Mouse (Mus musculus) yolk sac, embryonic 10.5 days (tissue): ENCODE measurements around the gene Prpf18.
A peak's percentile ranks its signal among the peaks of the same experiment; 100 is the strongest.
"Not testable (repeated sequence)": the region's sequence is repeated elsewhere in the genome, so short reads cannot be mapped to it uniquely, and the experiment has no call there.

Experiments
- DNase-seq: peaks from one replicate; pipeline ENCODE4 v3.0.0-alpha.2; 2017; ENCODE audit warnings: low spot score

Gene Prpf18

DNA sequence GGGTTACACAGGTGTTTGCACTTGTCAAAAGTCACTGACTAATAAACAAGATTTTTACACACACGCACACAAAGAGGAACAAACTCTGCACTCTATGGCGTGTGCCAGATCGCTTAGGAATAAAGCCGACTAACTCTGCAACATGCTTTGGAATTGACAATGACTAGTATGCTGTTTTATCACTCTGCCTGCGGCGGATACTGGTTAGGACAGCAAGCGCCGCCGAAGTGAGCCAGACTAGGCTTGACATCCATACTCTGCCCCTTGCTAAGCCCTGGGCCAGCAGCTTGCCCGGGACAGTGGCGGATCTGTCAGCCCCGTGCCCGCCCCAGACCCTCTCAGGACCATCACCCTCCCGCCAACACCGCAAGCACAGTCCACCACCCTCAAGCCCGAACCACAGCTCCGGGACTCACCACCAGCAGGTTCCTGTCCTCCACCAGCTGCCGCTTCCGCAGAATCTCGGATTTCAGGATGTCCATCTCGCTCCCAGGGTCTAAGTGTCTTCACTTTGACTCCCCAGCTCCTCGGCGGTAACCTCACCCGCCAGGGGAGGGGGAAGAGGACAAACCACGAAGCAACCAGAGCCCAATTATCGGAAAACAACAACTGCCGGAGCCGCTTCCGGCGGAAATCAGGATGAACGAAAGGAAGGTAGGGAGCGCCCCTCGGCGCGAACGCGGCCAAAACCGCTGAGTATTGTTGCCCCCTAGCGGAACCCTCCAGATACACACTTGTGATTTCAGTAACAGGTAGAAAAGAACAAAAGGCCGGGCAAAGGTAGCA lies at the start of gene Prpf18:
Gene Prpf18 (minus strand): TSS at position 614 of the 786 bp plus-strand sequence.
- DNase-seq = peak; percentile 86

DNA sequence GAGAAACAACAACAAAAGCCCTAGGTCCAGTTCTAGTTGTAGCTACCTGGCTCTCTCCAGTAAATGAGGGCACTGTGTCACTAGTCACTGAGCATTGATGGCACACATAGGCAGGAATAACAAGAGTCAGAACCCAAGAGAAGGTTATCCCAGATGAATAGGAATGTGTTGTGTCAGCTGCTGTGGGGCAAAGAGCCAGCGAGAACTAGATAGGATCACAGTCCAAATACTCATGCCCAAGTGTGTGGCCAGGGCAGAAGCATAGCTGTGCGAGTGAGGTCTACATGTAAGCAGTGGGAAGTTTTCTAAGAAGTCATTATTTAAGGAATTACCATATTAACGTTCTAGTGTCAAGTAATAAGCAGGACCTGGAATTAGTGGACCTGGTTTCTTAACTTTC lies 28.0 kb upstream of the Prpf18 start:
- no peak for DNase-seq

DNA sequence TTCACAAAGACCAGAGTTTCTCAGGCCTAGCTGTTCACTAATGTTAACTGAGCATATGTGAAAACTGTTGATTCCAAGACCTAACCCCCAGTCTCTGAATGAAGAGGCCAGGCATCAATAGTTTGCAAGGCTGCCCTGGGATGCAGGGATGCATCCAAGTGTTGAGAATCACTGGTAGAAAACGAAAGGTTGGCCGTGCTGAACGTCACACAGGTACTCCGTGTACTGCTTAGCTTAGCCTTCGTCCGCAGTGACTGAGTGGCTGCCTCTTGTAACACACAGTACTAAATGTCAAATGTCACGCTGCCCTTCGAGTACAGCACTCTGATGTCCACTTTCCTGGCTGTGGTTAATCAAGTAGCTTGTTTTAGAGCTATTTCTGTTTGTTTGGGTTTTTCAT lies 19.7 kb upstream of the Prpf18 start:
- no peak for DNase-seq

DNA sequence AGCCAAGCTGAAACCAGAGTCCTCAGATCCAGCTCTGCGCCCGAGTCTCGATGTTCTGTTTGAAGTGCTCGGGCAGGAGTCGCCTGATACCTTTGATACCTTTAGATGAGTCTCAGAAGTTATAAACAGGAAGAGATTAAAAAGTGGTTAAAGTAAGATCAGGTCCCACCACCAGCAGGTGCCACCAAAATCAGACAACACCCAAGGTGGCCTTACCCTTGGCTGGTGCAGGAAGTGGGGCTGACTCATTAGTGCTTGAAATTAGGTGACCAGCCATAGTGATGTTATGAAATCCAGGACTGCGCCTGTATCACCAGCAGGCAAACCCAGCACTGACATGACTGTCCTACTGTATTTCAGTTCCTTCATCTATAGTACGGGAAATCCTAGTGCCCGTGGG lies 17.8 kb upstream of the Prpf18 start:
- DNase-seq = no peak

DNA sequence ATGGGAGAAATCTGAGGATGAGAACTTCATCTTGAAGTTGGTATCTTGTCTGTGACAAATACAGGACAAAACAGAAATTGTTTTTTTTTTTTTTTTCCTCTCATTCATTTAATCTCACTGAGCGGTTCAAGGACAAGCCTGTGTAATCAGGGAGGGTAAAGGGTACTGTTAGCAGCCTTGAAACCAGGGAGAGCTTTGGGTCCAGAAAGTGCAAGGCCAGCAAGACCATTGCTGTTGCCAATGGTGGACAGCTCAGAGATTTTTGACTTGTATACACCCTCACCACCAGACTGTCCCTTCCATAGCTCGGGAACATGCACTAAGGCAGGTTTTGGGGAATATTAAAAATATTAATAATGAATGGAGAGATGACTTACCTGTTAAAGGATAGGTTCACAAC lies 16.7 kb upstream of the Prpf18 start:
- no peak for DNase-seq

DNA sequence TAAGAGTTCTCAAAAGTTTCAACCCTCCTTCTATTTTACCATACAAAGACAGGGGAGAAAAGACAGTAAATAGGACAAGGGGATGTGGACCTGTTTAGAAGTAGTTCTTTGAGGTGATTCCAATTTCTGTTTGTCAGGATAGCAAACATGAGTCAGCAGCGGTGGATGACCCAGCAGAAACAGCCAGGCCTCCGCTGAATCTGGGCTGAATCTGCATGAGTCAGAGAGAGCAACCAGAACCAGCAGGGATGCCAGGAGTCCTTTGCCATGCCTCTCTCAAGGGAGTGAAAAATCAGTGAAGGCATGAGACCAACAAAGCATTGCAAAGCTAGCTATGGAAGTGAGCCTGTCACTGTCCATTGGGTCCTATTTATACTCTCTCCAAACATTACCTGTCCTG lies 8.8 kb upstream of the Prpf18 start:
- DNase-seq = no peak

DNA sequence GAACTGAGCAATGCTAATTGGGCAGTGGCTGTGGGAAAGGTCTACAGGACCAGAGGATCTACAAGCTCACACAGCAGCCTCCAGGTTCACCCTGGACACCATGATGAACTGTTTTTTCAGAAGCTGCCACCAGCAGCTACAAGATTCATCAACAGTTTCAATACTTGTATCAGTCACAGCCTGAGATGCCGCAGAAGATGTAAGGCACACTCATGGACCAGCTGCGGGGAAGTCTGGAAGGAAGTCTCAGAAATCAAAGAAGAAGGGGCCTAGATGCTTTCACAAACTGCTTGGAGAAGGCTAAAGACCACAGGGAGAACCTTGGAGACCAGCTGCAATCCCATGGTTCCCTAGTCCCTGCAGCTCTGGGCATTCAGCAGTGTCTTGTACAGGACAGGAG lies 2.3 kb downstream of the Prpf18 start:
- no peak for DNase-seq

DNA sequence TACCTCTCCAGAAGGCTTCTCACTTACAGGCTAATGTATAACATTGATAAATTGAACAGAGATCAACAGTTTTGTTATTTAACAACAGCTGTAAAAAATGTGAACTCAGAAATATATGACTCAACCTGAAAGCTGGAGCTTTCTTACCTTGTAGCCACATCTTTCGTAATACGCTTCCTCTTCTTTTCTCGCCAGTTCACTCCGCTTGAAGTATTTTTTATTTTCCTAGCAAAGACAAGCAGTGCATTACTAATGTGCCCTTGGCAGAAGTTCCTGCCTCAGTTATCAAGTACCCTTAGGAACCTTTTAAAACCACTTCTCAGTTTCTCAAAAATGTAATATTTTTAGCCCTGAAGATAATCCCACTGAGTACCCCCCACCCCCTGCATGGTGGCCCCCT lies 3.8 kb downstream of the Prpf18 start:
- no peak for DNase-seq

DNA sequence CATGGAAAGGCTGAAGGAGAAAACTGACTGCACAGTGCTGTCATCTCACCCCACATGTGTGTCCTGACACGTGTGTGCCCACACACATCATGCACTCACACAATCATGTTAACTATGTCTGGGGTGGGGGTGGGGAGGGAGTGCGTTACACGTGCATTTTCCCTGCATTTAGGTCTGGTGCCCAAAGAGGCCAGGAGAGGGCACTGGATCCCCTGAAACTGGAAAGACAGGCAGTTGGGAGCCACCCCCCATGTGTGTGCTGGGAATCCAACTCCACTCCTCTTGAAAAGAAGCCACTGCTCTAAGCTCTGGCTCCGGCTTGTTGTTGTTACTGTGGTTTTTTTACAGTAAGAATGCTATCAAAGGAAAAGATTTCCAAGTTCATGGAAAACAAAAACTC lies 6.8 kb downstream of the Prpf18 start:
- no peak for DNase-seq

DNA sequence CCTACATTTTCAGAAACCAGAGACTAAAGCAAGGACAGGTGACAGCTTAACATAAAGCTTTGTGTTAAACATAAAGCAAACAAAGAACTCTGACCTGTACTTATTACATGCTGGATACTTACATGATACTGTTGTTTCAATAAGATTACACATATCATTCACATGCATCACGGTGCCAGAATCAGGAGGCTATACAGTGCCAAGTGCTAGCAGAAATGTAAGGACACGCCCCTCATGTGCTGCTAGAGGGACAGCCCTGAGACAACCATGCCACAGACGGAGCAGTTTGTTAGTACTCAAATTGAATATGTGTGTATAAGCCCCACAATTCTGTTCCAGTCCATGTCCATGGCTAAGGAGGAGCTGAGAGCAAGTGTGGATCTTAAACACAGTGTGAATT lies 13.7 kb downstream of the Prpf18 start:
- no peak for DNase-seq

DNA sequence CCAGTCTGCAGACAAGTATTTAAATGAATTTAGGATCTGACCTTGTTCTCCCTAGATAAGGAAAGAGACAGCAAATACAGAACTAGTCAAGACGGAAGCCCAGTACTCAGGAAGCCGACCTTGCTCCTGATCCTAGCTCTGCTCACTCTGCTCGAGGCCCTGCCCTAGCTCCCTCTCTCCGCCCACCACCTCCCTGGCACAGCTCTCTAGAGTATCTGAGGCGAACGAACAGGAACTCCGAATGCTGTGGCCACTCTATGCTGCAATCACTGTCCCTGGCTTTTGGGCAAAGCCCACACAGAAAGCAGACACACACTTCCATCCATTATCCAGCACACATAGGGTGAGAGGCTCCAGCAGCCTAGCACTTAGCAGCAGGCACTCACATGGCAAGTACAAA lies 15.3 kb downstream of the Prpf18 start:
- no peak for DNase-seq

DNA sequence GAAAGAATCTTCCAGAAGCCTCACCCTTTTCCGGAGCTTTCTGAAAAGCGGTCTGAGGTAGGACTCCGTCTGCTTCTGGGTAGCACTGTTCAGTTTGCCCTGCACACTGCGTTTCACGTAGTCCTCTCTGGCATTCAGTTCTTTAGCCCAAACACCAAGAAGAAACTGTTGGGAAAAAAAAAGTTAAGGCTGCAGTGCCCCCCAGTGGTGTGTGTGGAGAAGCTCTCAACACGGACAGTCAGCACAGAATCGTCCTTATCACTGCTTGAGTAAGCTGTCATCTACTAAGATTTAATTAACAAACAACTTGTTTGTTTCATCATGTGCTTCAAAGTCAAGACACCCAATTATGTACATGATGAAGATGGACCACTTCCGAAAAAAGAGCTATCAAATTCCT lies 16.1 kb downstream of the Prpf18 start:
- DNase-seq = no peak

DNA sequence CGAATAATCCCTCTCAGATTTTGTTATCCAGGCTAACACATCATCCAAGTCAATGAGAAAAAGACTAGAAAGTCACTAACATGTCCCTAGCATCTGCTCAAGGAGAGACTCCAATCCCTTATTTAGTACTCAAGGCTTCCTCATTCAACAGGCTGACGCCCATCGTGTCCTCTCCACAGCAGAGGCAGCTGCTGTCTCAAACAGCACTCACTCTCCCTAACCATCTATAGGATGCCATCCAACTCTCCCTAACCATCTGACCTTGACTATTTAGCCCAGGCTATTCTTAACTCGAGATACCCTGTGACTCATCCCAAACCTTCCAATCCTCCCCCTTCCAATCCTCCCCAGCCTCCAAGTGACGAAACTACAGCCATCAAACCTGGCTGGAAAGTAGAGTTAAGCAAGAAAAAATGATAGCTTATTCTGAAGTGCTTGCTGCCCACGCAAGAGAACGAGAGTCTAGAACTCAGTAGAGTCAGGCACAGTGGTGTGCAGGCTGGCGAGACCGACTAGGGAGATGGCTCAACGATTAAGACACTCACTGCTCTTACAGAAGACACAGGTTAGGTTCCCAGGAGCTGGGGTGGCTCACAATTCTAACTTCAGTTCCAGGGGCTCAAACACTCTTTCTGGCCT lies 21.6 kb downstream of the Prpf18 start:
- DNase-seq = no peak

DNA sequence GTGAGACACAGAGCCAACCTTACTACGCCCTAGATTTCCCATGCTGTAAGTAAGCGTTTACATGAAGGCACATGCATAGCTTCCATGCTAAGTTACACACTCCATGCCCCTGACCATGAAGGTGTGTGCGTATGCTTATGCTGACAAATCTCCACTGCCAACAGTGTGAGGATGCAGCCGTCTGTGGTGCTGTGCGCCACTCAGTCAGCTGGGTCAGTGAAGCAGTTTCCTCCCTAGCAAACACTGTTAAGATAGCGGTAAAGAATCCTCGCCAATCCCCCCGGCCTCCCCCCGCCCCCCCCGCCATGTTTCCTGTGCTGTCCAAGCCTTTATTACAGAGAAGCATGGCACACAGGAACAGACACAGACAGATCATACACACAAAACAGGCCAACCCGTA lies 22.4 kb downstream of the Prpf18 start:
- no peak for DNase-seq

DNA sequence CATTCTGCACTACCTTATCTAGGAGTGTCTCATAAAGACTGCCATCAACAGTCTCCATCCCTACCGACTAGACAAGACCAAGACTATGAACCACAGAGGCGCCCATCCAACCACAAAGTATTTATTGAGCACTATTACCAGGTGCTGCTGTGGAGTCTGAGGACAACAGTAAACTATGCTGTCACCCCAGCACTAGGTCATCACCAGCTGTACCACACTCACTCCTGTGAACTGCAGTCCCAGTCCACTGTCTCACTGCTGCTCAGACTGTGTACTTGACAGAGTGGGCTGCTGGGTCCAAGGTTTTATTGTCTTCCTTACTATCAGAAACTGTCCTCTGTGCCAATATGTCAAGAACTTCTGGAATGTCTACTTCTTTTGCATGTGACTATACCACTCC lies 23.0 kb downstream of the Prpf18 start:
- DNase-seq = no peak

DNA sequence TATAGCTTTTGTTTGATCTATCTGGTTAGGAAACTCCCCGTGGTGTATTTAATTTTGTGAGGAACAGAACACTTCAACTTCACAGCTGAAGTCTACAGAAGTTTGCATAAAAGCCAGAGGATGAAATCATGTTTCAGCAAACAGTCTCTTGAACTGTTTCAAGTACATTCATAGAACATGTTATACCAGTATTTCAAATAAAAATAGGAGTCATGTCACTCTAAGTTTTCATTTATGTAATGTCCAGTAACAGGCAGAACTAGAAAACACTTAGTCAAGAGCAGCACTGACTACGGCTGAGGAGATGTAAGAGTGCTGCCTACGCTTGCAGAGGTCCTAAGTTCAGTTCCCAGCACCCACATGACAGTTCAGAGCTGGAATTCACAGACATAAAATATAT lies 25.0 kb downstream of the Prpf18 start:
- no peak for DNase-seq

DNA sequence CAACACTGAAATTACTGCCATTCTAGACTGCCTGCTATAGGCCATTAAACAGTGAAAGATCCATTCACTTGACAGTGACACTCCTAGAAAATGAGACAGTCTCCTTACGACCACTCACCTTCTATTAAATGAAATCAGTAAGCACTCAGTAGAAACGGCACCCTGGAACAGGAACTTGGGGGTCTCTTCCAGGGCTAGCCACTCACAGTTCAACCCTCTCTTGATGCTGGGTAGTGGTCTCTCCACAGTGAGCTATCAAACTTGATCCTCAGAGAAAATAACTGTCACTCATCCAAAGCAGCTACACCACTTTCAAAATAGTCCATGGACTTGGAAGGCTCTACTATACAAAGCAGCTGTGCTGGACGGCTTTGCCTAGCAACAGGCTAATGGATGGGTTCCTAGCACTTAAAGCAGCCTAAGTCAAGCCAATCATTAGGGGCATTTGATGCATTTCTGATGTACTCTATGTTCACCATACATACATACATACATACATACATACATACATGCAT lies 30.4 kb downstream of the Prpf18 start:
- DNase-seq = no peak

DNA sequence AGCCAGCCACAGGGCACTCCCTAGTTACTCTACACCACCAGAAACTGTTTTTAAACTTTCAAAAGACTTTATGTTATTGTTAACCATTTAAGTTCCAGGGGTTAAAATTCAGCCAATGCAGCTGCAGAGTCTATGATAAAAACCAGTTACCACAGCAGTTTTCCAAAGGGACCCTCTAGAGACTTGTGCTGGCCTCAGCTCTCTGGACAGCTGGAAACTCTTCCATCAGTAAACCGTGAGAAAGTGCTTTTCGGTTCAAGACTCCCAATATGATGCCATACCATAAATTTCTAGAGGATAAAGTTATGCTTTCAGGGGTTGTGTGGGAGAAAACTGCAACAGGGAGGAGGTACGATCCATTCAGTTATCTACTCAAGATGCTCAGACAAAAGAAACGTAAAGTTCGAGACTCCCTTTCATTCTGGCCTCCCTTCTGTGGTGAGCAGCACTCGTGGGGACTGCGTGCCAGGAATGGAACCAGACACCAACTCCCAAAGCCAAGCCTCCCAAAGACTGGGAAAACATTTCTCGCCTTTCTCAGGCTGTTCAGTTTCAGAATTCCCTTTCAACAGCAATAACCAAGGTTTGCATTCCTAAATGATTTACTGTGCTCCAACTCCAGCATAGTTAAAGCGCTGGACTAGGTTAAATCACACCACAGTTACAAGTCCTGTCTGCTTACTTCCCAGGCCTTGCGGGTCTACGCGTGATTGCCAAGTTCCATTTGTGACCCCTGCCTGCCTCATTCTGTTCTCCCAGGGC lies 31.1 kb downstream of the Prpf18 start:
- no peak for DNase-seq

DNA sequence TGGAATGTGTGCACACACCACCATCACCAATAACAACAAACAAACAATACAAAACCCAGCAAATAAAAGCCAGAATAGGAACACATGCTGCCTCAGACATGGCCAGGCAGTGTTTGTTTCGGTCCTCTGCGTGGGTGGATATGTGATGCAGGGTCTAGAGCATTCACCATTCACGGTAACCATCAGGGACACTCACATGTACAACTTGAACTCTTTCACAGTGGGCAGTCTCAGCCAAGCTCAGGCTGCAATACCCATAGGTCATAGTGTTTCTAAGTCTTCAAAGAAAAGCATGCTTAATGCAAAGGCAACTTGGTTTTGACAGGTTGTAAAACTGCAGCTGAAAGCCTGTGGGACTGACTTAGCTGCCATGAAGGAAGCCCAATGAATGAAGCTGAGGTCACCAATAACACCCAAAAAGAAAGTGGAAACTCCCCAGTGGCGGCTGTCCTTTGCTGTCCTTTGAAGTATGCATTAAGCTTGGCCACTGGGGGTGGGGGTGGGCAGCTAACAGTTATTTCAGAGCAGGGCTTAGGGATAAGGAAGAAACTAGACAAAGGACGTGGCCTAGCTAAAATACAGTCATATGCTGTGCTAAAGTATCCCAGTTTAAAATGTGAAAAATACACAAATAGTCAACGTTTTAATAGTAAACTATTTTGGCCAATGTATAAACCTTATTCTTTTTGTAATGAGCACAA lies 31.9 kb downstream of the Prpf18 start:
- DNase-seq = no peak

DNA sequence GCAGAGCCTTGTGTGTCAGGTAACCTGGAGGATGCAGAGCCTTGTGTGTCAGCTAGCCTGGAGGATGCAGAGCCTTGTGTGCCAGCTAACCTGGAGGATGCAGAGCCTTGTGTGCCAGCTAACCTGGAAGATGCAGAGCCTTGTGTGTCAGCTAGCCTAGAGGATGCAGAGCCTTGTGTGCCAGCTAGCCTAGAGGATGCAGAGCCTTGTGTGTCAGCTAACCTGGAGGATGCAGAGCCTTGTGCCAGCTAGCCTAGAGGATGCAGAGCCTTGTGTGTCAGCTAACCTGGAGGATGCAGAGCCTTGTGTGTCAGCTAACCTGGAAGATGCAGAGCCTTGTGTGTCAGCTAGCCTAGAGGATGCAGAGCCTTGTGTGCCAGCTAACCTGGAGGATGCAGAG lies 32.8 kb downstream of the Prpf18 start:
- not testable (repeated sequence) for DNase-seq

DNA sequence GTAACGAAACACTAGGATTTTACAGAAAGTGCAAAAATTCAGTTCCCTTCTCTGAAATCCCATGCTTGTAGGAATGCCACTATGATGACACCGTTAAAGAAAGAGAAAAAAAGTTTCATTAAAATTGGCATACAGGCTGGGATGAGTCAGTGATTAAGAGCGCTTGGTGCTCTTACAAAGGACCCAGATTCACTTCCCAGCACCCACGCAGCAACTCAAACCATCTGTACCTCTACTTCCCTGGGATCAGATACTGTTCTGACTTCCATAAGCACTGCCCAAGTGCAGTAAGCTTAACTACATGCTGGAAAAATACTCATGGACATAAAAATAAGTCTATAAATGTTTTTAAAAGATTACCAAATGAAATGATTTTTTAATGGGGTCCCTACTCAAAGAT lies 34.9 kb downstream of the Prpf18 start:
- DNase-seq = no peak

DNA sequence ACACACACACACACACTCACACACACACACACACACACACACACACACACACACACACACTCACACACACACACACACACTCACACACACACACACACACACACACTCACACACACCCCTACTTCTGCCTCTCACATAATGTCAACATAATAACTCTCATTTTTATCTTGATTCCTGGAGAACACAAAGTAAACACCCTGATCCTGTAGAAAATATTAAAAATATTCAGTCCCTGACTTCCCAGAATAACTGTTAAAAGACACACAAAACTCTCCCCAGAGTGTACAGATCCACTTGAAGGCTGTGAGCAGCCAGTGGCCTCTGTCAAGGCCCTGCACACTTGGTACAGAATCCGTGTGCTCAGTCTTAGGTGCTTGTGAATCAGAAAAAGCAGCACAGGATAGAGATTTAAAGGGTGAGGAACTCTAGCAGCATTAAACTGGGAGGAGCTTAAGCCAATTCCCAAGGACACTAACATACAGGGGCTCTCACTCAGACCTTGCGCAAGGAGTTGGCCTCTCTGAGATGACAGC lies 36.8 kb downstream of the Prpf18 start:
- no peak for DNase-seq
